Mouse (Mus musculus) thymus, postnatal 4 days (tissue): Measurements from ENCODE around the gene Lcn8.

ENCODE experiments used
- DNase-seq: peaks from one replicate; pipeline ENCODE4 v3.0.0; 2021

Lcn8 gene

DNA sequence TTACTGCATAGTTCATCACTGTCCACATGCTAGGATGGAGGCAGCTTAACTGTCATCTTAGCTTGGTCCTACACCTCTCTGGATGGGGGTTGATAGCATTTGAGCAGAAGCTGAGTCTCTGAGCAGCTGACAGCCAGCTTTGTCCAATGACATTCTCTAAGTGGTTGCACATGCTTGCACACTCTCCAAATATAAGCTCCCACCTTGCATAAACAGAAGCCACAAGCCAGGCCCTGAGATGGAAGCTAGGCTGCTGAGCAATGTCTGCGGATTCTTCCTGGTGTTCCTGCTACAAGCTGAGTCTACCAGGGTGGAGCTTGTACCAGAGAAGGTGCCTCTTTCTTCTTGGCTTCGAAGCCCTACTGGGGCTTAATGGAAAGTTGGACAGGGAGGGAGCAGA, at the start of gene Lcn8:
Gene Lcn8, plus strand, starts transcription at position 219 of the 400 bp plus-strand sequence.
- no peak for DNase-seq

DNA sequence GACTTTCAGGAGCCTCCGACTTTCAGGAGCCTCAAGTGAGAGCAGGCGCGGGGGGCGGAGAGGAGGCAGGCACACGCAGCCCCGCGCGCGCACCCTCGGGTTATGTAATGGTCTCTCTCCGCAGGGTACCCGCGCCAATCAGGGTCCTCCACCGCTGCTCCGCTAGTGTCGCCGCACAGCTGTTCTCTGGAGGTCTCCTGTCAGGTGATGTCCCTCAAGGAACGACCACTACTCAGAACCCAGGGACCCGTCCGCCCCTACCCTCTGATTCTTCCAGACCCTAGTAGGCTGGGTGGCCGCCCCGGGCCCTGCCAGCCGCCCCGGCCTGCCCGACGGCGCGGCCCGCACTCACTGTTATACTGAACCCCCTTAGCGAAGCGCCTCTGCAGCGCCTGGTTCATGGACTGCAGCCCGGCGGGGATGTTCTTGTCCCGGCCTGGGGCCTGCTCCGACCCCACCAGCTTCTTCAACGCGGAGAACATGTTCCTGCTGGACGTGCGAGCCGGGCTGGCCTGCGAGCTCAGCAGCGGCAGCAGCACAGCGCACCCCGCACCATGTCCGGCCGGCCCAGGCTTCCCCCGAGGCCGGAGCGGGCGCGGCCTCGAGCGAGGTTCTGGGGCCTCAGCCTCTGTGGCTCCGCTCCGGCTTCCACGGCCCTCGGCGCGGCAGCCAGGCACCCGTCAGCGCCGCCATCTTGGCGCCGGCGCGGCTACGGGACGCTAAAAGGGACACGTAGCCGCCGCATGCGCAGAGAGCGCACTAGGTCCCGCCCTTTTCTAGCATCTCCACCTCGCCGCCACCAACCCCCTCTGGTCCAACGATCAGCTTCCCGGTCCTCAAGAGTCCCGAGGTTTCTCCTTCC, 44.9 kb upstream of the Lcn8 start, which contains the start of gene Rabl6:
Gene Rabl6, minus strand, starts transcription at position 761 of the 862 bp plus-strand sequence.
- DNase-seq = peak; percentile 91

DNA sequence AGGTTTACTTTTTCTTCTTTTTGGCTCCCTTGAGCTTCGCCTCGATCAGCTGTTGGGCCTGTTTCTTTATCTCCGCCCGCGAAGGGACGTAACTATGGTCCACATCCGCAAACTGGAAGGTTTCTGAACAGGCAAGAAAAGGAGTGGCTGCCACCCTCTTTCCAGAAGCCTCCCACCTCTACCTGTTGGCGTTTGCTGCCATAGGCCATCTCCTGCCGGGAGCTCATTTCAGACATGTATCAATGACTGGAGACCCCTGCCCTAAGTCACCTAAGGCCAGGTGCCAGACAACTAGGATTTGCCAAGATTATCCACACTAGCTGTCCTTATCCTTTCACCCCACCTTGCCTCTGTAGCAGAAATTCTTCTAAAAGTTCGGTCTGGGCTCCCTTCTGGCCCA, 44.2 kb upstream of the Lcn8 start:
- no peak for DNase-seq

DNA sequence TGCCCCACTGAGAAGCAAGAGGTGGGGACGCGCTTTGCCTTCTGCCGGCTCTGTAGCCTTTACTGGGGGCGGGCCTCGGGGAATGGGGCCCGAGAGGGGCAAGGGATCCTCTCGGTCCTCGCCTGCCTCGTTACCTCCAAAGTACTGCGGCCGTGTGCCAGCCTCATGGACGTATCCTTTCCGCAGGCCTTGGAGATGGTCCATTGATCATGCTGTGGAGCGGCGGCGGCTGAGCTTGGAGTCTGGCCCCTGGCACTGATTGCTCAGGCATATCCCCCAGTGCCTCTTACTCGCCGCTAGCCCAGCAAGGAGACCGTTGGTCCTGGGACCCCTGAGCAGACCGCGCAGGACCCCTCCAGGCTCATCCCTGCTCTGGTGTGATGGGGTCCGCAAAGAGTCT, 36.5 kb upstream of the Lcn8 start:
- no peak for DNase-seq

DNA sequence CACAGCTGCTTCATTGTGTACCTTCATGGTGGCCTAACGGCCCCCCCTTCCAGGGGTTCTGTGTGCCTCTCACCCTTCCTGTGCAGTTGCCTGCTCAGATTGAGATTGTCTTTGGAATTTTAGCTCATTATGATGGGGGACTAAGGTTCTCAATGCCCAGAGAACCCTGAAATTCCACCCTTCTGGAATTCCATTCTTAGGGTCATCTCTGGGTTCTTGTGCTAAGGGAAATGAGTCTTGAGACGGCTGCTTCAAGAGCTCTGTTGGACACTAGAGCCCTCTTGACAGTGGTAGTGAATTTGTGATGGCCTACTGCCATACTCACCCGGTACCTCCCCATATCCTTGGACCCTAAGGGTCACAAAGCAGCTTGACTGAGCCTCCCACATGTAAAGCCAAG, 35.3 kb upstream of the Lcn8 start, which contains the start of gene Ccdc183:
Gene Ccdc183, minus strand, starts transcription at position 101 of the 400 bp plus-strand sequence.
- no peak for DNase-seq

DNA sequence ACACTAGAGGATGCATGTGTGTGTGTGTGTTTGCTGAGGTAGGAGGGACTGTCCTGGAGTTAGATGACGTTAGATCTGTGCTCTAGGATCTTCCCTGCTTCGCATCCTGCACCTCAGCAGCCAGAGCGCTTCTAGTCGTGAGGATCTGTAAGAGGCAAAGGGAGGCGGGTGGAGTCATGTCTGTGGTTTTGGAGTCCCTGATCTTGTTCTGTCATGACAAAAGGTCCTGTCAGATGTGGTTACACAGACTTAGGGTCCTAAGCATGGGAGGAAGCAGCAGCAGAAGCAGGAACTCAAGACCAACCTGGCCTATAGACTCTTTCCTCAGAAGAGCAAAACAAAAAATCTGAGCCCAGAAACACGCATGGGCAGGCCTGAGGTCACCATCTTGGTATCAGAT, 32.5 kb upstream of the Lcn8 start:
- DNase-seq = peak; percentile 31

DNA sequence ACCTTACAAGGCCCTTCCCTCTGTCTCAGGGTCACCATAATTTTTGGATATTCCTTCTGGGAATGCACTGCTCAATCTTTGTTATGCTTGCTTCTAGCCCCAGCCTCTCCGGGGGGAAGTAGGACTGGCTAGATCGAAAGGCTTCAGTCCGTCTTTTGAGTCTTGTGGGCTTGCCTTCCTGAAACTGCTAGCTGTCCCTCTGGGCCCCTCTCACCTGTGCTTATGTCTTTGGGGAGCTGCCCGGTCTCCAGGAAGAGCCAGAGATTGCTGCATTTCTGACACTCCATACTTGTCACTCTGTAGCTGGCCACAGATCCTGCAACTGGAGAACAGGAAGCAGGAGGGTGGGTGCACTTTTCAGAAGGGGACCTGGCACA, 32.1 kb upstream of the Lcn8 start:
- DNase-seq = no peak

DNA sequence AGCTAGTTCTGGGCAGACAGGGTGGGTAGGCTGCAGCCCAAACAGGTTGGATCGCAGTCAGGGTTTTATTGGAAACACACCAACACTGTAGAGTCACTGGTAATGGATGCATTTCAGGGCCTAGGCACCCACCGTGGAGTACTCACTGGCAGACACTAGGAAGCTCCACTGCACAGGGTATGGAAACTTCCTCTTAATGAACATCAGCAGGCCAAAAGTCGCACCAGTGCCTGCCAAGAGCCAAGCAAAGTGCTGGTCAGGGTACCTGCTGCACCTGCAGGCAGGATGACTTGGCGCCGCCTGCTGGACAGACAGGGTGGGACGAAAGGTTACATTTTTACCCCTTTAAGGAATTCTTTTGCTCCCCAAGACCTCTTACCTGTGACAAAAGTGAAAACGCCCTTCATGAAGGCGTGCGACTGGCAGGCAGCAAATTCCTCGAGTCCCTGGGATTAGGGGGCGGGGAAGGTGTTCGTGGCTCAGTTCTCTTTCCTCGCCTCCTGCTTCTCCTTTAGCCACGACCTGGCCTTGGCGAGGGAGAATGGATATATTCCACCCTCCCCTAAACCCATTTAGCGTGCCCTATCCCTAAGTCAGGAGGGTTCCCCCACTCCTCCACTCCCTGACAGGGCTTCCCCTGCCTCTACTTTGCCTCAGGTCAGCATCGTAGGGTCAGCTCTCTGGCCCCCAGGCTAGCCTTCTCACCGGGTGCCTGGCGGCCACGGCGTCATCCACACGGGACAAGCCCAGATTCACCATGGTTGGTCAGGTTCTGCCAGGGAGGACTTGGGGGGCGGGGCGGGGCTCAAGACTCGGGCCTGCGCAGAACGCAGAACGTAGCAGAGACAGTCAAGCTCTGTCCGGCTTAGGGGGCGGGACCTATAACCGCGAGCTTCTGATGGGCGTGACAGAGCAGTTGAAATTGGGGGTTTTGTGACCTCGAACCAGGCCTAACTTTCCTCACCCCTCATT, 31.4 kb upstream of the Lcn8 start, which contains the start of gene Tmem141:
Gene Tmem141, minus strand, starts transcription at position 777 of the 972 bp plus-strand sequence.
- peak; percentile 86 for DNase-seq

DNA sequence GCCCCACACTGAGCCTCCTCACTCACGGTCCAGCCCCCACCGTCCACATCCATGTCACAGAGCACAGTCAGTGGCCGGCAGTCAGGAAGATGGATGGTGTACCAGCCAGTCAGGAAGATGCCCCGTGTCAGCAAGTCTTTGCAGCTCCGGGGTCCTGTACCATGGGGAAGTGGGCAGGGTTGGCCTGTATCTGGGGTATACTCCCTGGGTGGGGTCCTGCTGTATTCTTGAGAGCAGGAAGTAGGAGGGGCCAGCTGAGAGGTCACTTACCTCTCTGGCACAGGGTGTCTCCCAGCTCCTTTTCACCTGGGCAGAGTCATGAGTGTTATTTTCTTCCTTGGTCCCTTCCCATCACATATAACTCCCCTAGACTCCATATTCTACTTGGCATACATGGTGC, 26.9 kb upstream of the Lcn8 start:
- no peak for DNase-seq

DNA sequence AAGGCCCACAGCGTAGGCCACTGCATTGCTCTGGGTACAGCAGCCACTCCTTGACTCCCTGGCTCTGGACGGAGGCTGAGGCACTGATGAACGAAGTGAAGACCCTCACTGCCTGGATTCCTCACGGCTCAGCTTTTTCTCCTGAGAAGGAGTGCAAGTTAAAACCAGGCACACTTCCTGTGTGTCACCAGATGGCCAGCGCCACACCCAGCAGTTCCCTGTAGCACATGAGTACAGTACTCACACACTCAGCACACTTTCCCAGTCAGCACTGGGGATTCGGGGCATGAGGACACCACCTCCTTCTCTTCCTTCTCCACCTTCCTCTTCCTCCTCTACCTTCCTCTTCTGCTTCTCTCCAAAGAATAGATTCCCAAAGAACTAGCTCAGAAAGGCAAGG, 25.1 kb upstream of the Lcn8 start, which contains the start of gene Fcna:
Gene Fcna, minus strand, starts transcription at position 220 of the 400 bp plus-strand sequence.
- no peak for DNase-seq

DNA sequence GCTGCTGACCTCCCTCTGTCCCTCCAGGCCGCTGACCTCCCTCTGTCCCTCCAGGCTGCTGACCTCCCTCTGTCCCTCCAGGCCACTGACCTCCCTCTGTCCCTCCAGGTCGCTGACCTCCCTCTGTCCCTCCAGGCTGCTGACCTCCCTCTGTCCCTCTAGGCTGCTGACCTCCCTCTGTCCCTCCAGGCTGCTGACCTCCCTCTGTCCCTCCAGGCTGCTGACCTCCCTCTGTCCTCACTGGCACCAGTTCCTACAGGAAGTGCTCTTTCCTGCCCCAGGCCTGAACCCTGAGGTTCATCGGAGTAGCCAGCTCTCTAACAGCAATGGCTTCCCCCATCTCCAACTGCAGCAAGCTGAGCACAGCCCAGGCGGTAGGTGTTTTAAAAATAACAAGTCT, 24.2 kb upstream of the Lcn8 start:
- DNase-seq = no peak

DNA sequence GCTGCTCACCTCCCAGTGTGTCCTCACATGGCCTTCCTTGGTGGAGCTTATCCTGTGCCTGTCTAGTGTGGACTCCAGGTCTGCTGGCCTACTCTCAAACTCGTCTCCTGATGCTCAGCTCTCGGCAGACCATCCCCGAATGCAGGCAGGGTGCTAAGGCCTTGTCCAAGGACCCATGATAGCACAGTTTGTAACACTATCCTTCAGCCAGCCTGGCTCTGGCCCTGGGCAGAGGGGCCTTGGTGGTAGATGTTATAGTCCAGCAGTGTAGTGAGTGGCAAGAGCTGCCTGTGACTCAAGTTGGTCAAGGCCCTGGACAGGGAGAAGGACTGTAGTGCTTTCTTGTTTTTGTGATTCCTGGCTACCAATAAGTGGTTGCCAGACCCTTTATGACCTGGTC, 19.3 kb upstream of the Lcn8 start:
- DNase-seq = no peak

DNA sequence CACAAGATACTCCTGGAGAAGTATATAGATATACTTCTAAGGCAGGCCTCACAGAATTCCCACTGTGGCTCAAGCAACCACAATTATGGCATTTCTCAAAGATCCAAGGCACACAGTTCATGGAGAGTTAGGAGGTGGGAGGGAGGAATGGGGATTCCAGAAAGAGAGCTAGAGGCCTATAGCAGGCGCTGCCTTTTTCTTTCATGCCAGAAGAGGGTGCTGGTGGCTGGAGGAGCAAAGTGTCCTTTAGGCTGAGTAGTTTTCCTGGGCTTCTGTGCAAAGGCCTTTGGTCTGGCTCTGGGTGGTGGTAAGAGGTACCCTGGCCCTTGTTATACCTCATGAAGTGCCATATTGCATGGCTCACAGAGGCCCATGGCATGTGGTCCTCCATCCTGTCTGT, 18.9 kb upstream of the Lcn8 start:
- DNase-seq = no peak

DNA sequence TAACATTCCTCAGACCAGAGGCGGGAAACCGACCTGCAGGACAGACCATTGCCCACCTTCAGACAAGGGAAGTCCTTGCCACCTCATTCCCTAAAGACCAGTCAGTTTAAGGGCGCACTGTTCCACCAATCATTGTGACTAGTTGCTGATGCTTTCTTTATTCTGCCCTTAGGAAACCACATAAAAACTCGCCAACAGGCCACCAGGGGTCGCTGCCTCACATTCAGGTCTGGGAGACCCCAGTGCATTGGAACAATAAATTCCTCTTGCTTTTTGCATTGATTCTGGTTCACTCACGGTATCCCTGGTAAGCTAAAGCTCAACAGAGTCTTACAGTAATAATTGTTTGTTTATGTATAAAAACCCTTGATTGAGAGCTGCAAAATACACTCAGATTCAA, 13.0 kb upstream of the Lcn8 start:
- DNase-seq = peak; percentile 85

DNA sequence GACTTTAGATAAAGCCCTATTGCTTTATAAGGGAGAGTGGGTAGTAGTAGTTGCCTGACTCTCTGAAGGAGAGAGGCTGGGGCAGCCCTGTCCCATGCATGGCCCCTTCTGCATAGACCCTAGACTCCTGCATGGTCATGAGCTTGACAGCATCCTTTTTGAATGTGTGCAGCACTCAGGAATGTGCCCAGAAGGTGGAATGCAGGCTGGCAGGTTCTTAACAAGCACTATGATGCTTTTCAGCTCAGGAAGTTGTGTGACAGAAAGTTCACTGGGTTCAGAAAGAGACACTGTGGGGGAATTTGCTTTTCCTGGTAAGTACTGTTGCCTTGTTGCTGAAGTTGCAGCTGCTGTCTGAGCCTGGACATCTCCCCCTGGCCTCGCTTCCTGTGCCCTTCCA, 1.6 kb downstream of the Lcn8 start:
- DNase-seq = no peak

DNA sequence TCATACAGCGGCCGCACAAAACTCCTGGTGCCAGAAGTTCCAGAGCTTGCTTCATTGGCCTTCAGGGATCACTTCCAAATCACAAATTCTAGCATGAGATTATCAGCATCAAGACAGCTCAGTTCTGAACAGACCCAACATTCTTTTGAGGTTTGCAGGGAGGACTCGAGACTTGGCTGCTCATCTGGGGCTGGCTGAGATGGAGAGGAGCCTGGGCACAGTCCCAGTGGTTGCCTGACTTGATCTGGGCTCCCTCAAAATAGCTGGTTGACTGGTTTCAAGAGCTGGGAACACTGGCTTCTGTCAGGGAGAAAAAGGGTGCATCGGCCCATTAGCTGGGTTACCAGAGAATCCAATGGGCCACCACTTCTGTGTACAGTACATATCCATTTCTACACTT, 3.8 kb downstream of the Lcn8 start:
- DNase-seq = no peak

DNA sequence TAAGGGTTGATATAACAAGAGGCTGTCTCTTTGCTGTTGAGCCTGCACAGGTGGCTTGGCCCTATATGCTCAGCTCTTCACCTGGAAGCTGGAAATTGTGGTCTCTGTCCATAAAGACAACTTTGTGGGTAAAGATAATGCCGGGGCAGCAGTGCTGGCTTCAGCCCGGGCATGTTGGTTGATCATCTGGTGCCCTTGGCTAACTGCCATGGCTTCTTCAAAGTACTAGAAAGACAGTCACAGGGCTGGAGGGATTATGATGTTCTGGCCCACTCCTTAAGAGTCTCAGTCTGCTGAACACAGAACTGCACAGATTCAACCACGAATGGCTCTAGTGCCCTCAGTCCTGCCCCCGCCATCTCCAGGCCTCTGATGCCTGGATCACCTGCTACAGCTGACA, 4.3 kb downstream of the Lcn8 start:
- no peak for DNase-seq

DNA sequence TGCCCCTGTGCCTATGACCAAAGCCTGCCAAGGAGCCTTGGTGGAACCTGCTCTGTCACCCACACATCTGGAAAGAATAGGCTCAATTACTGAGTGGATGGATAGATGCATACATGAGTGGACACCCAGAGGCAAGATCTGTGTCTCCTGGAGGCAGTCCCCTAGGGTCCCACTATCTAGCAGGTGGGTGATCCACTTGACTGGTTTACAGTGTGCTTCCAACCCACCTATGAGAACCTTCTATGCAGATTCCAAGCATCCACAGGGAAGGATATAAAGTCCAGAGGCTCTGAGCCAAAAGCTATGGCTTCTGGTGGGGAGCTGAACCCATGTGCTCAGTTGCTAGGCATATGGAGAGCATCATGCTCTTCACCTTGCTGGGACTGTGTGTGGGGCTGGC, 4.7 kb downstream of the Lcn8 start, which contains the start of gene Lcn5:
Gene Lcn5, plus strand, starts transcription at position 301 of the 400 bp plus-strand sequence.
- DNase-seq = no peak

DNA sequence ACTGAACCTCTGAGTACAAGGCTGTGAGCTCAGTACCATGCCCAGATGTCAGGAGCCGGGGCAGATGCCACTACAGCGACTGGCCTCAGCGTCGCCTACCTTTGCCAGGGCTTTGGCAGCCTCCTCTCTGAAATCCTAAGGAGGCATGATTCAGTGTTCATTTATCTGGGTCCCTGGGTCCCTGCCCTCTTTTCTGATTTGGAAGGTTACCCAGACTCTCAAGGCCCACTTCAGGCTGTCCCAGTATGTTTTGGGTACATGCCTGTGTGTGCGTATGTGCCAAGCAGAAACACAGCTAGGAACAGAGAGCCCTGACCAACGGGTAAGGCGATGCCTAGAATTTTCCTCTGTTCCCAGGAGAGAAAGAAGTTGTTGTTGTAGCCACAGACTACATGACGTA, 7.4 kb downstream of the Lcn8 start:
- DNase-seq = no peak

DNA sequence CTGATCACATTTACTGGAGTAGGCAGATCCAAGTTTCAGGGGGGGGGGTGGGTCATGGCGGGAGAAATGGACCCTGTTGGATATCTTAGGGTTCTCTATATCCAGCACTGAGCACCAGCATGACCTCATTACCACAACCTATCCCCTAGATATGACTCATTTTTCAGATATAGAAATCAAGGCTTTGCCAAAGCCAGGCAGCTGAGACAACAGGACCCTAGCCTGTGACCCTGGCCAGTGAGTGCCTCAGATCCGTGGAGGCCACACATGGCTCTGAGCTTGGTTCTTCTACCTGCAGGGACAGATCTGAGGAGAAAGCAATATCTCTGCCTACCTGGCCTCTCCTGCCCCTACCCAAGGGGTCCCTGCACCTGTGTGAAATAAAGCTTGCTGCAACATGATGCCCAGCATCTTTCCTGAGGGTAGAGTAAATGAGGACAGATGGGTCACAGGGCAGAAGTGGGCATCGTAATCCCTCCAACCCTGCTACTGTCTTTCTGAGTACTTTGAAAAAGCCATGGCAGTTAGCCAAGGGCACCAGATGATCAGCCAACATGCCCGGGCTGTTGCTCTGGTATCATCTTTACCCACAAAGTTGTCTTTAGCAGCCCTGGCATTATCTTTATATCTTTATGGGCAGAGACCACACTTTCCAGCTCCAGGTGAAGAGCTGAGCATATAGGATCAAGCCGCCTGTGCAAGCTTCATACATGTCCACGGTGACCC, 8.5 kb downstream of the Lcn8 start:
- no peak for DNase-seq

DNA sequence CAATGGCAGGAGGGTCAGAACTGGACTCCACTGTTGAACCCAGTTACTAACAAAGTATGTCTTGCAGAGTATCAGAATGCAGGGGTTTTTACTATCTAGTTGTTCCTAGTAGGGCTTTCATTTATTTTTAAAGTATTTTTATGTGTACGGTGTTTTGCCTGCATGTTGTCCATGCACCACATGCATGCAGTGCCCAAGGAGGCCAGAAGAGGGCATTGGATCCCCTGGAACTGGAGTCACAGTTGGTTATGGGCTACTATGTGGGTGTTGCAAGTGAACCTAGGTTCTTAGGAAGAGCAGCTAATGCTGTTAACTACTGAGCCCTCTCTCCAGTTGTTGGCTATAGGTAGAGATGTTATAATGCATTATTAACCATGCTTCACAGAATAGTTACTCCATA, 10.6 kb downstream of the Lcn8 start:
- DNase-seq = peak; percentile 89

DNA sequence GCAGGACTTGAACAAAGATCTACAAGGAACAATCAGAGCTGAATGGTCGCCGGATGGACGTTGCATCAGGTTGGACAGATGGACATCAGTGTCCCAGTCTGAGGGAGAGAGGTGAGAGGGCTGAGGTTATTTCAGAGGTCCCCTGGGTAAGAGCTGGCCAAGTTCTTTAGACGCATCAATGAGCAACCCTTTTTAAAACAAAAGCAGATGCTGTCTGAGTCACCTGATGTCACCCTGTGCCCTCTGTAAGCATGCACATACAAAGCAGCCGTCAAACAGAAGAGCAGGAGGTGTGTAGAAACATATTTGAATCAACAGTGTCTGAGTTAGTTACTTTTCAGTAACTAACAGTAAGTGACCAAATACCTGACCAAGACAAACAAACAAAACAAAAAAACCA, 11.2 kb downstream of the Lcn8 start:
- no peak for DNase-seq

DNA sequence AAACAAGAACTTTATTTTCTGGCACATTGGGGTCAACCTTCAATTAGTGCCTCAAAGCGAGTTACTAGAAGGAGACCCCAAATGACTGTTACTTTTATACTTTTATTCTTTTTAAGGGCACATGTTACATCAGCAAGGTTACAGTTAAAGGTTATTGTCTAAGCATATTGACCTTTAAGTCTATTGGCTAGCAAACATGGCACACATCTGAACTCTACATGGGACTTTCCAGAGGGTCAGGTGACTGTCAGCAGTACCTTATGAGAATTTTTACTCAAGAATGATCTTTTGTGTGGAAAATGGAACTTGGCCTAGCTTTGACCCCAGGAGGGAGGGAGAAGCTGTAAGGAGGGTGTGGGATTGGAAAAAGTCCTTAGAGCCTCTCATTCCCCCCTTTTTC, 13.6 kb downstream of the Lcn8 start:
- no peak for DNase-seq
